Mouse (Mus musculus): Measurements from ENCODE around the gene Sypl2. TPM values are rescaled to one million over a fixed set of nuclear protein-coding genes. Genes with fewer than 3 reads are reported as not detected.
A peak's percentile ranks its signal among the peaks of the same experiment; 100 is the strongest.

The Sypl2 gene
- total RNA-seq, 2 experiments from 2014 or later = 321 to 322 TPM

GRCm38 (mm10) chr3:108186098-108187047, 40.1 kb downstream of the Sypl2 start, which contains the start of gene Amigo1:
Amigo1 (plus strand) TSS chr3:108186335.
- DNase-seq = peak; percentile 80
- peak within 1 kb of the TSS; percentile 77 for H3K4me3 ChIP-seq
- peak within 1 kb of the TSS; percentile 89 for H3K27ac ChIP-seq
- no peak for TF ChIP-seq CTCF (IDR thresholded peaks at IDR 0.05)
- intact Hi-C loops (cut with DNase I) = no loop called here

- no peak for TF ChIP-seq CTCF (IDR thresholded peaks at IDR 0.05)
- intact Hi-C loops (cut with DNase I) = loop anchor here (2.0 kb wide), 1 partner anchor 17 kb away; no protein-coding TSS in a partner anchor
- H3K27ac ChIP-seq = peak overlapping the region; percentile 89
Observed at GRCm38 (mm10) chr3:108185460-108186097, 40.9 kb downstream of the Sypl2 start.

DNA sequence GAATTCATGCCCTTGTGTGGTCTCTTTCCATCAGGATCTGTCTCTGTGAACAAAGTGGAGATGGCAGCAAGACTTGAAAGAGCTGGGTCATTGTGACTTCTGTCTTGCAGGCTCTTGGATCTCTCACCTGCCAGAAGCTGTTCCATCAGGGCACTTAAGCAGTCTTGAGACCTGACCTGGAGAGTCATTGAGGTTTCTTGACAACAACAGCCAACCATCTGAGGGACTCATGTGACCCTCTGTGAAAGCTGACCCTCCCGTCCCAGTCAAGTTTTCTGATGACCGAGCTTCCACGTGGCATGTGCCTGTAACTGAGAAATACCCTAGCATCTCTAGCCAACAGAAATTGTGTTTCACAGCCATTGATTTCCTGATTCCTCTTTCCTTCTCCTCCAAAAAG, 41.7 kb downstream of the Sypl2 start:
- intact Hi-C loops (cut with DNase I) = loop anchor here (2.0 kb wide), 1 partner anchor 16 kb away; no protein-coding TSS in a partner anchor
- DNase-seq = peak; percentile 20

More at GRCm38 (mm10) chr3:108185460-108186097, 40.9 kb downstream of the Sypl2 start:
- DNase-seq = peak; percentile 10
- H3K4me3 ChIP-seq = peak overlapping the region; percentile 77

GRCm38 (mm10) chr3:108180514-108180913, 45.9 kb downstream of the Sypl2 start:
- DNase-seq = no peak
- H3K4me3 ChIP-seq = no peak overlapping the region
- intact Hi-C loops (cut with DNase I) = no loop called here
- TF ChIP-seq CTCF (IDR thresholded peaks at IDR 0.05) = no peak
- no peak overlapping the region for H3K27ac ChIP-seq

More for the DNA sequence above, 41.7 kb downstream of the Sypl2 start:
- Histone ChIP-seq H3K27ac (0 out of 2 replicates have a peak overlapping the region, but pooled peaks have one; percentile 89), H3K4me3 (no peak overlapping the region)
- no peak for TF ChIP-seq CTCF (IDR thresholded peaks at IDR 0.05)

DNA sequence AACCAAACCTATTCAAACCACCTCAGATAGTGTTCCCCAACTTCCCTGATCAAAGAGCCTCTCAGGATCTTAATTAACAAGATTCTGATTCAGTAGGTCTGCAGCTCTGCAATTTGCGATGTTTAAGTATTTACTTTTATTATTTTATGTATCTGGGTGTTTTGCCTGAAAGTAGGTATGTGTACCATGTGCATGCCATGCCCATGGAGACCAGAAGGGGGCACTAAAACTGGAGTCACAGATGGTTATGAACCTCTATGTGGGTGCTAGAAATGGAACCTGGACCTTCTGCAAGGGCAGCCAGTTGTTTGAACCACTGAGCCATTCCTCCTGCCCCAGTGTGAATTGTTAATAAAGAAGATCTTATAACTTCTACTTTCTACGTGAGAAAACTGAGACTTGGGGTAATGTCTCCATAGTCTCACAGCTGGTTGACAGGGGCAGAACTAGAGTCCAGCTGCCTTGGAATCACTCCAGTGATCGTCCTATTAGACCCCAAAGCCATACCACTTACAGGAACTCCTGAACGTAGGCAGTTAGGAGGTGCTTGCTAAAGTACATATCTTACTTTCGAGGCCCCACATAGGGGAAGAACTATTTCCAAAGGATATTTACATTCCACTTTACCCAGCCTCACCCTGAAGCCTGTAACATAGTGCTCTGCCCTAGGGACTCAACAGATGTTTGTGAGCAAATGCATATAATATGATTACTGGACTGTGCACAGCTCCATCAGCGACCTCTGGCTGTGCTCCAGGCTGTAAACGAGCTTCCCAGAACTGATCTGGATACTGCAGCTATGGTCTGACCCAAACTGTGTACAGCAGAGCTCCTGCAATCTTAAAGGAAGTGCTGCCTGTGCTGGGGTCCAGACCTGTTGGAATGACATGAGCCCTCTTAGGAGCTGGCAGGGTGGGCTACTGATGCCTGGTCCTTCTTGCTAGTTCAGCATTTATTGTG, 47.4 kb downstream of the Sypl2 start:
- intact Hi-C loops (cut with DNase I) = no loop called here
- Histone ChIP-seq H3K4me3 (no peak overlapping the region), H3K27ac (peak overlapping the region; percentile 24)
- peak; percentile 37 for TF ChIP-seq CTCF (IDR thresholded peaks at IDR 0.05)
- peak; percentile 69 for DNase-seq

GRCm38 (mm10) chr3:108174672-108175531, 51.5 kb downstream of the Sypl2 start:
- TF ChIP-seq CTCF (IDR thresholded peaks at IDR 0.05) = no peak
- intact Hi-C loops (cut with DNase I) = no loop called here
- Histone ChIP-seq H3K27ac (peak overlapping the region; percentile 61), H3K4me3 (peak overlapping the region; percentile 45)
- peak; percentile 64 for DNase-seq

- DNase-seq = no peak
- TF ChIP-seq CTCF (IDR thresholded peaks at IDR 0.05) = no peak
- Histone ChIP-seq H3K4me3 (no peak overlapping the region), H3K27ac (no peak overlapping the region)
- intact Hi-C loops (cut with DNase I) = loop anchor here (2.0 to 10.0 kb wide), 2 partner anchors 16 to 86 kb away; partner anchors contain the start of gene Psma5
Observed at GRCm38 (mm10) chr3:108169199-108169598, 57.2 kb downstream of the Sypl2 start.

GRCm38 (mm10) chr3:108167499-108167898, 58.9 kb downstream of the Sypl2 start:
- intact Hi-C loops (cut with DNase I) = loop anchor here (10.0 kb wide), 1 partner anchor 87 kb away; the partner anchor contains the start of gene Psma5
- H3K27ac ChIP-seq = peak overlapping the region; percentile 93
- no peak for TF ChIP-seq CTCF (IDR thresholded peaks at IDR 0.05)
- peak overlapping the region; percentile 33 for H3K4me3 ChIP-seq
- peak; percentile 71 for DNase-seq

- DNase-seq = peak; percentile 88
- peak overlapping the region; percentile 93 for H3K27ac ChIP-seq
- TF ChIP-seq CTCF (IDR thresholded peaks at IDR 0.05) = peak; percentile 52
- intact Hi-C loops (cut with DNase I) = loop anchor here (10.0 kb wide), 1 partner anchor 88 kb away; the partner anchor contains the start of gene Psma5
- no peak overlapping the region for H3K4me3 ChIP-seq
Observed at GRCm38 (mm10) chr3:108166486-108167211, 59.8 kb downstream of the Sypl2 start.
